Mouse (Mus musculus): ENCODE measurements around the gene Nipa1. TPM values are rescaled to one million over a fixed set of nuclear protein-coding genes. Genes with fewer than 3 reads are reported as not detected.

Gene Nipa1
- polyA plus RNA-seq, 1 experiment, result 1.2 TPM

- TF ChIP-seq GATA1 (IDR thresholded peaks at IDR 0.05; ENCODE audit: low read length) (no peak), TAL1 (IDR thresholded peaks at IDR 0.05; ENCODE audit: low read length) (no peak)
- peaks cover 95% of the 10 kb centered on the region for H3K4me1 ChIP-seq (ENCODE audit: control insufficient read depth)
- H3K4me3 ChIP-seq (replicated peaks), result peak overlapping the region; percentile 48
- peaks cover 70% of the 10 kb centered on the region for H3K36me3 ChIP-seq (ENCODE audit: control insufficient read depth)
- no peaks in the 10 kb centered on the region for H3K27me3 ChIP-seq (ENCODE audit: control insufficient read depth)
- H3K9me3 ChIP-seq (ENCODE audit: control insufficient read depth, low read length), result no peaks in the 10 kb centered on the region
Observed at GRCm38 (mm10) chr7:56013261-56014001, 6.3 kb downstream of the Nipa1 start.

- Histone ChIP-seq H3K4me1 (ENCODE audit: control insufficient read depth) (peaks cover 85% of the 10 kb centered on the region), H3K9me3 (ENCODE audit: control insufficient read depth, low read length) (no peaks in the 10 kb centered on the region), H3K36me3 (ENCODE audit: control insufficient read depth) (peaks cover 70% of the 10 kb centered on the region), H3K4me3 (replicated peaks) (no peak overlapping the region), H3K27me3 (ENCODE audit: control insufficient read depth) (no peaks in the 10 kb centered on the region)
- TF ChIP-seq TAL1 (IDR thresholded peaks at IDR 0.05; ENCODE audit: low read length), result no peak
- no peak for TF ChIP-seq GATA1 (IDR thresholded peaks at IDR 0.05; ENCODE audit: low read length)
Observed at GRCm38 (mm10) chr7:56011018-56011333, 8.8 kb downstream of the Nipa1 start.

DNA sequence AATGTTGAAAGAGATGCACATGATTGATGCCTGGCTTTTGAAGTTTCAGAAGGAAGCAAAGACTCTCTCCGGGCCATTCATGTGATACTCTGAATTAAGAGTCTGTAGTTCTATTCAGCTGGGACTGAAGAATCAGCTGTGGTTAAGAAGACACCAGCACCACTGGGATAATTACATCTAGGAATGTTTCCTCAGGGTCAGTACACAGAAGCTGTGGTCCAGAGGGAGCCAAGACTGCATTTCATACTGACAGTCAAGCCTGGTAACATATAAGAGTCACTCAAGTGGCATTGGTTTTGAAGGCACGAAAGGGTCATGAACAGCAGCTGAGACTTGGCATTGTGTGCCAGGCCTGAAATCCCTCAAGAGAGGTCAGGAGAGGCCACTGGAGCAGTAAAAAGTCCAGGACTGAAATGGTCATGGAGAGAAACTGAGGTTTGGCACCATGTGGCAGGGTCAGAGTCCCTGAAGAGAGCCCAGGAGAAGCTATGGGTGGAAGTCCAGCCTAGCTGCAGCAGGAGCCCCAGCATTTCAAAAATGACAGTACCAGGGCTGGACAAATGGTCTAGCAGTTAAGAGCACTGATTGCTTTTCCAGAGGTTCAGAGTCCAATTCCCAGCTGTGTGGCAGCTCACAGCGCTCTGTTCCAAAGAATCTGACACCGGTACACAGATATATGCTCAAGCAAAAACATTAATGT lies 9.3 kb downstream of the Nipa1 start:
- Histone ChIP-seq H3K27me3 (ENCODE audit: control insufficient read depth) (no peaks in the 10 kb centered on the region), H3K4me3 (replicated peaks) (no peak overlapping the region), H3K9me3 (ENCODE audit: control insufficient read depth, low read length) (no peaks in the 10 kb centered on the region), H3K4me1 (ENCODE audit: control insufficient read depth) (peaks cover 84% of the 10 kb centered on the region), H3K36me3 (ENCODE audit: control insufficient read depth) (peaks cover 70% of the 10 kb centered on the region)
- no peak for TF ChIP-seq GATA1 (IDR thresholded peaks at IDR 0.05; ENCODE audit: low read length)

DNA sequence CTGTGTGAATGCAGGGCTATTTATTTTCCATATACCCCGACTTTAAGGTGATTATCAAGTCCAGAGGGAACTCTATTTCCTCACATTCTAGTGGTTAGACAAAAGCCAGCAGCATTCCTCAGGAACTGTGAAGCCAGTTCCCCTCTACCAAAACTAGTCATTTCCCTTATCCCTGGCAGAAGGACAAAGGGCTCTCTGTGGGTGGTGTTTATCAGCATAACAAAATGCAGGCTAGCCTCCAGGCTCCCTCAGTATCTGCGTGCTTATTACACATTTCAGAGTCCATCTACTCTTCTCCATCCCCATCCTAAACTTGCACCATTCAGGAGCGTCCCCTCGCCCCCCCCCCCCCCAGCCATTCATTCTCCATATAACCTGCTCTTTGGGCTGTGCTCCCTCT lies 20.8 kb downstream of the Nipa1 start:
- no peak for TF ChIP-seq GATA1 (IDR thresholded peaks at IDR 0.05; ENCODE audit: low read length)
- TF ChIP-seq TAL1 (IDR thresholded peaks at IDR 0.05; ENCODE audit: low read length), result no peak
- peaks cover 84% of the 10 kb centered on the region for H3K36me3 ChIP-seq (ENCODE audit: control insufficient read depth)
- H3K9me3 ChIP-seq (ENCODE audit: control insufficient read depth, low read length), result no peaks in the 10 kb centered on the region
- H3K4me3 ChIP-seq (replicated peaks), result no peak overlapping the region
- peaks cover 59% of the 10 kb centered on the region for H3K4me1 ChIP-seq (ENCODE audit: control insufficient read depth)
- no peaks in the 10 kb centered on the region for H3K27me3 ChIP-seq (ENCODE audit: control insufficient read depth)

GRCm38 (mm10) chr7:55995013-55995412 lies 24.7 kb downstream of the Nipa1 start:
- Histone ChIP-seq H3K4me3 (replicated peaks) (no peak overlapping the region), H3K36me3 (ENCODE audit: control insufficient read depth) (peaks cover 76% of the 10 kb centered on the region), H3K4me1 (ENCODE audit: control insufficient read depth) (peaks cover 31% of the 10 kb centered on the region), H3K27me3 (ENCODE audit: control insufficient read depth) (no peaks in the 10 kb centered on the region), H3K9me3 (ENCODE audit: control insufficient read depth, low read length) (no peaks in the 10 kb centered on the region)
- TF ChIP-seq GATA1 (IDR thresholded peaks at IDR 0.05; ENCODE audit: low read length) (no peak), TAL1 (IDR thresholded peaks at IDR 0.05; ENCODE audit: low read length) (no peak)

DNA sequence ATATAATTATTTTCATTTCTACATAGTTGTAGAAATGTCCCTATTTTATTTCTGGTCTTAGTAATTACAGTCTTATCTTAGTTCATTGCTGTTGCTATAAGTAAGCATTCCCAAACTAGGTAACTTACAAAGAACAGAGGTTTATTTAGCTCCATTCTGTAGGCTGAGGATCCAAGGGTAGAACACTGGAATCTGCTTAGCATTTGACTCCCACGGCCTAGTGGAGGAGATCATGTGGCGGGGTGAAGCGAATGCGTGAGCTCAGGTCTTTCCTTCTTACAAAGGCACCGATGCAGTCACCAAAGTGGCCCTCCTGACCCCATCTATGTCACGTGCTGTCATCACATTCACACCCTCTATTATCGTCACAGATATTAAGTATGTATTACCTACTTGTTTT lies 27.9 kb downstream of the Nipa1 start:
- Histone ChIP-seq H3K4me1 (ENCODE audit: control insufficient read depth) (peaks cover 6% of the 10 kb centered on the region), H3K4me3 (replicated peaks) (no peak overlapping the region), H3K36me3 (ENCODE audit: control insufficient read depth) (peaks cover 81% of the 10 kb centered on the region), H3K27me3 (ENCODE audit: control insufficient read depth) (no peaks in the 10 kb centered on the region), H3K9me3 (ENCODE audit: control insufficient read depth, low read length) (no peaks in the 10 kb centered on the region)
- TF ChIP-seq TAL1 (IDR thresholded peaks at IDR 0.05; ENCODE audit: low read length) (no peak), GATA1 (IDR thresholded peaks at IDR 0.05; ENCODE audit: low read length) (no peak)

DNA sequence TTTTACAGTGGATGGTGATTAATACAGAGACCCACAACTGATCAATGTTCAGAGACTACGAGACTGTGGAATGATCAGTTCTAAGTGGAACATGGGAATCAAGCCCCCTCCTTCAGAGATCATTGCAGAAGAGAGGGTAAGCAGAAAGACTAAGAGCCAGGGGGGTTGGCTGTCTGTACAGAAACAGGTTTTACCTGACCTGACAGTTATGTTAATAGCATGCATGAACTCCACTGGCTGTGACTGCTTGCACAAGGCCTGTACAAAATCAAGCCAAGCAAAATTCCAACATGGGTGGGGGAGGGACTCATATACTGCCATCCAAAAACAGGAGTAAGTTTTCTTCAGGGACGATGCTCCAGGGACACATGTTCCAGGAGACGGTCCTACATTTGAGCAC lies 28.6 kb downstream of the Nipa1 start:
- Histone ChIP-seq H3K4me1 (ENCODE audit: control insufficient read depth) (peaks cover 10% of the 10 kb centered on the region), H3K9me3 (ENCODE audit: control insufficient read depth, low read length) (no peaks in the 10 kb centered on the region), H3K4me3 (replicated peaks) (no peak overlapping the region), H3K36me3 (ENCODE audit: control insufficient read depth) (peaks cover 80% of the 10 kb centered on the region), H3K27me3 (ENCODE audit: control insufficient read depth) (no peaks in the 10 kb centered on the region)
- no peak for TF ChIP-seq GATA1 (IDR thresholded peaks at IDR 0.05; ENCODE audit: low read length)

GRCm38 (mm10) chr7:55986526-55987214 lies 33.1 kb downstream of the Nipa1 start:
- no peak for TF ChIP-seq TAL1 (IDR thresholded peaks at IDR 0.05; ENCODE audit: low read length)
- TF ChIP-seq GATA1 (IDR thresholded peaks at IDR 0.05; ENCODE audit: low read length), result no peak

GRCm38 (mm10) chr7:55984754-55985153 lies 35.0 kb downstream of the Nipa1 start:
- H3K4me1 ChIP-seq (ENCODE audit: control insufficient read depth), result peaks cover 39% of the 10 kb centered on the region
- no peak overlapping the region for H3K4me3 ChIP-seq (replicated peaks)
- H3K27me3 ChIP-seq (ENCODE audit: control insufficient read depth), result no peaks in the 10 kb centered on the region
- H3K9me3 ChIP-seq (ENCODE audit: control insufficient read depth, low read length), result no peaks in the 10 kb centered on the region
- peaks cover 85% of the 10 kb centered on the region for H3K36me3 ChIP-seq (ENCODE audit: control insufficient read depth)
- TF ChIP-seq TAL1 (IDR thresholded peaks at IDR 0.05; ENCODE audit: low read length) (no peak), GATA1 (IDR thresholded peaks at IDR 0.05; ENCODE audit: low read length) (no peak)

More at GRCm38 (mm10) chr7:55986526-55987214, 33.1 kb downstream of the Nipa1 start:
- Histone ChIP-seq H3K27me3 (ENCODE audit: control insufficient read depth) (no peaks in the 10 kb centered on the region), H3K4me3 (replicated peaks) (no peak overlapping the region), H3K4me1 (ENCODE audit: control insufficient read depth) (peaks cover 25% of the 10 kb centered on the region), H3K36me3 (ENCODE audit: control insufficient read depth) (peaks cover 80% of the 10 kb centered on the region), H3K9me3 (ENCODE audit: control insufficient read depth, low read length) (no peaks in the 10 kb centered on the region)

Measured in erythroblast, embryonic 14.5 days (primary cell).